Mouse (Mus musculus) MEL (cell line): ENCODE measurements around the gene E4f1.

ENCODE experiments used
- CTCF ChIP-seq, 3 experiments: IDR thresholded peaks in 2 of 3; conservative IDR thresholded peaks in 1 of 3; 2 replicates each; pipeline ENCODE4 v1.5.1; 2011 to 2012; ENCODE audit warnings: low read length in 3 of 3, low read depth in 2 of 3, mild to moderate bottlenecking in 2 of 3, improper control_type of control experiment in 1 of 3, inconsistent platforms in 1 of 3, mixed read lengths in 1 of 3, moderate library complexity in 1 of 3; ENCODE audit not compliant: control insufficient read depth in 1 of 3, insufficient read depth in 1 of 3, poor library complexity in 1 of 3, severe bottlenecking in 1 of 3
- HCFC1 ChIP-seq: IDR thresholded peaks from 2 replicates; pipeline ENCODE4 v1.6.1; 2012; ENCODE audit warnings: low read depth, mild to moderate bottlenecking, inconsistent platforms, low read length, improper control_type of control experiment, moderate library complexity
- NRF1 ChIP-seq: IDR thresholded peaks from 2 replicates; pipeline ENCODE4 v1.6.1; 2014; ENCODE audit warnings: low read depth, mild to moderate bottlenecking, inconsistent platforms, low read length, improper control_type of control experiment, moderate library complexity; ENCODE audit not compliant: poor library complexity, insufficient read depth, severe bottlenecking
- POLR2AphosphoS2 ChIP-seq: IDR thresholded peaks from 2 replicates; pipeline ENCODE4 v1.6.1; 2011; ENCODE audit warnings: low read length, improper control_type of control experiment
- TBP ChIP-seq: IDR thresholded peaks from 2 replicates; pipeline ENCODE4 v1.8.0; 2011; ENCODE audit warnings: low read depth, low read length, improper control_type of control experiment

DNA sequence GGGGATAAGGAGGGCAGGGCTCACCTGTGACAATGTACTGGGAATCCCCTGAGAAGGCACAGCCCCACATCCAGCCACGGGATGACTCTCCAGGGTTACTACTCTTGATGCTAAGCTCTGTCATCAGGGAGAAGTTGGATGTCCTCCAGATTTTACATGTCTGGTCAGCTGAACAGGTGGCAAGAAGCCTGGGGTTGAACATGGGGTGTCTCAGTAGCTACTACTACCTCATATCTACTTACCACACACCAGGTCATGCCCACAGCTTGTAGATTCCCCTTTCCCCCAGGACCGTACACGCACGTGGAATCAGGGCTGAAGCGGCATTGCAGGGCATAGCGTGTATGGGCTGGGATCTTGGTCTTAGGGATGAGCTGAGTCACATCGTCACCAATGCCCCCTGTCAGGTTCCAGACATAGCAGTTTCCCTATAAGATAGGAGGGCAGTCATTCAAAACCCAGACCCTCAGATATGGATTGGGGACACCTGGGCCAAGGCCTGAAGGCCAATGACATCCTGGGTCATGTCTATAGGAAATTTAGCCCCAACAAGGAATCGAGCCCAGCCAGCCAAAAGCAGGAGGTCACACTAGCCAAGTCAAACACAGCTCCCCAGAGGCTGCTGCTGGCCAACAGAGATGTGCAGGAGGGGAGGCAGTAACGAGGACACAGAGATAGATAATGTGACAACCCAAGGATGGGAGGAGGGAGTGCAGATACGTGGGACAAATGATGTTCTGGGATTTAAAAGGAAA lies 6.1 kb upstream of the E4f1 start:
- TF ChIP-seq TBP (no peak), CTCF (IDR thresholded peaks at IDR 0.05 in 2 of 3, conservative IDR thresholded peaks at IDR 0.05 in 1 of 3; ENCODE audit: control insufficient read depth in 1 of 3, insufficient read depth in 1 of 3, low read depth in 2 of 3, low read length in 3 of 3, poor library complexity in 1 of 3, severe bottlenecking in 1 of 3) (no peak), POLR2AphosphoS2 (no peak), NRF1 (no peak), HCFC1 (no peak)
